Mouse (Mus musculus) fat pad, adult 2 months (tissue): ENCODE results near the gene Kdm1b.

Source experiments
- DNase-seq: peaks from one replicate; pipeline ENCODE4 v3.0.0-alpha.2; 2011; ENCODE audit warnings: low read depth, low spot score; ENCODE audit errors: extremely low read depth

Kdm1b gene

DNA sequence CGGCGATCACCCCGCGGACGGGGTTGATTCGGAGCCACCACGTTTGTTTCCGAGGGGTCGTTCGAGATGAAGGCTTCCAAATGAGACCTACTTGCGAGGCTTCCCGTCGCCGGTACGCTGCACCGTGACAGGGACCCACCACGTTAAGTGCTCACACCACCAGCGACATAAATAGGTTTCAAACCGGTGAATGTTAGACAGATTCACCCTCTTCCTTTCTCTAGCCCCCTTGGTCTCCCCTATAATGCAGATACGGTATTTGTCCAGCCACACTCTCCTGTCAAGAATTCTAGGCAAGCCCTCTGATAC is 63.2 kb downstream of the Kdm1b start:
- DNase-seq: no peak

DNA sequence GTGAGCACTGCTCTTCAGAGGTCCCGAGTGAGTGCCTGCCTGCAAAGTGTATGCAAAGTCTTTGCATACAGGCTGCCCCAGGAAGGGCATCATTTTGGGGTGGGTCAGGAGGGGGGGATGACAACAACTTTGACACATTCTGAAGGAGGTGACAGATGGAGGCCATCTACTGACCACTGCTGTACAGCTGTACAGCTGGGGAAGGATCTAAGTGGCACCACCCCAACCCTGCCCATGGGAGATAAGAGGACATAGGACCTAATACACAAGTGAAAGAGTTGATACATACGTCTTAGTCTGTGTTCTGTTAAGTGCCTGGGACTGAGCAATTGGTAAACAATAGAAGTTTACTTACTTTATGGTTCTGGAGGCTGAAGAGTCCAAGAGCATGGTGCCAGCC is 65.9 kb downstream of the Kdm1b start:
- DNase-seq: no peak

DNA sequence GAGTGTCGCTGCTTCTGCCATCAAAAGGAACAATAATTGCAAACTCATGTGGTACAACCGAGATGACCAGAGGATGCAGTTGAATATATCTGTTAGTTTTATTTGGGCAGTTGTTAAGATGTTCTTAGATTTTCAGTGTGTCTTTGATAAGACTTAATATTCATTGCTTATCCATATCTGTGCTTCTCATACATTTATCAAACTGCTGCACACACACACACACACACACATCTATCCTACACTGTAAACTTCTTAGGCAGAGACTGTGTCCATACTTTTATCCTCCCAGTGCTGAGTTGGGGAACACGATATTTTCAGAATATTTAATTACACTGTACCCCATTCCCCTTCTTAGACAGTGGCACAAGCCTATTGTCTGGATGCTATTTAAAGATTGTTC is 67.9 kb downstream of the Kdm1b start:
- DNase-seq: no peak

DNA sequence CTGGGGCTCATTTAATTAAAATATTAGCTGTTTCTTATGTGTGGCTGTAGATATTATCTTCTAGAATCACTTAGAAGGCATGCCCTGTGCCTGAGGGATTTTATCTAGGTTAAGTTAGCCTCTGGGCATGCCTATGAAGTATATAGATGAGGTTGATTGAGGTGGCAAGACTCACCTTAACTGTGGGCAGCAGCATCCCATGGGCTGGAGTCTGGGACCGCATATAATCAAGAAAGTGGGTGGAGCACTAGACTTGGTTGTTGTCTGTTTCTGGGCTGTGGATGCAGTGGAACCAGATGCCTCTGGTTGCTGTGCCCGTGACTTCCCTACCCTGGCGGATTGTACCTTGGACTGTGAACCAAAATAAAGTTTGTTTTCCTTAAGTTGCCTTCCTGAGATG is 68.8 kb downstream of the Kdm1b start:
- no peak for DNase-seq

DNA sequence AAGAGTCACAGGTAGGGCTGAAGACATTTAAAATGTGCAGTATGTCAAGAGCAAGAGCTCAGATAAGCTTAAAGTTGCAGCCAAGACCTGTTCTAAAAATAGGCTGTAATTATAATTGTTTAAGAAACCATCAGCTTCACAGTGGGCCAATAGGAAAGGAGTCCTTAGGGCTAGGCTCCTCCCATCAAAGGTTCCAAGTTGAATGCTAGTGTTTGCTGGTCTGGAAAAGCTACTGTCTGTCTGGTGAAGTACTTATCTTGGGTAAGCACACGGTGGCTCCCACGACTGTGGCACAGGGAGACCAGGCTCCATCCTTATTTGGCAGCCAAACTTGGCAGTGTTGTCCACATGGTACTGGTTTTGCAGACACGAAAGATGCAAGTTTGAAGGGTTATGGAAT is 69.6 kb downstream of the Kdm1b start:
- no peak for DNase-seq

DNA sequence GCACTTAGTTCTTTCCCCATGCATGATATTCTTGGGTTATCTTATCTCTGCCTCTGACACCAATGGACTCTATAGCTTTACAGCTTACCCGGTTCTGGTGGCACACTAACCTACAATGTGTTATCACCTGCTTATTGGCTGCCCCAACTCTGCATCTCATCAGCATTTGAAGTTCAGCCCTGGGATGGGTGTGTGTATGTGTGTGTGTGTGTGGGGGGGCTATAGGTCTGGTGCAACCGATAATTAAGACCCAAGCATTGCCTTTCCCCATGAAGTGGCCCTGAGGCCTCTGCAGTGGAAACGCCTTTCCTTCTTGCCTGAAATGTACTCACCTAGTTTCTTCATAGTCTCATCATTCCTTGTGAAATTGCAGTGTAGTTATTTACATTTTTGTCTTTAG is 72.7 kb downstream of the Kdm1b start:
- DNase-seq: no peak

DNA sequence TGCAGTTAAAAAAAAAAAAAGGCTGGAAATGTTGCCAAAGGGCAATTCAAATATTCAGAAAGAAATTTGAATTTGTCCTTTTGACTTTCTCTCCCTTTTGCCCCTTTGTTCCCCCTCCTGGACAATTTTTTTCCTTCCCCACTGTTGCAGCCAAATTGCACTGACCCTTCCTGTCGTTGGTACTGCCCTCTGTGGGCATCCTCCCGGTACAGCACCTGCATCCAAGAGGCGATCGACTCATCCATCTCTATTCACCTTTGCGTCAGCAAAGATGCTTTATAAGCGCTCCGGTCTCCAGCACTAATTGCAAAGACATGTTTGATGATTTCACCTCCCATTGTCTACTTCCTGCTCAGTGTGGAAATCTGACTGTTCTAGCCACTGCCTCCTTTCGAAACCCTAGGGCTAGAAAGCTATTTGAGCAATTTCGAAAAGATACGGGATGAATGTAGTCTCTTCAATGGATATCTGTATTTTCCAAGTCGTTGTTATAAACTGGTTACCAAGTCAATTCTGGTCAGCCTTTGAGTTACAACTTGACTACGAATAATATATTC is 78.1 kb downstream of the Kdm1b start:
- DNase-seq: no peak

DNA sequence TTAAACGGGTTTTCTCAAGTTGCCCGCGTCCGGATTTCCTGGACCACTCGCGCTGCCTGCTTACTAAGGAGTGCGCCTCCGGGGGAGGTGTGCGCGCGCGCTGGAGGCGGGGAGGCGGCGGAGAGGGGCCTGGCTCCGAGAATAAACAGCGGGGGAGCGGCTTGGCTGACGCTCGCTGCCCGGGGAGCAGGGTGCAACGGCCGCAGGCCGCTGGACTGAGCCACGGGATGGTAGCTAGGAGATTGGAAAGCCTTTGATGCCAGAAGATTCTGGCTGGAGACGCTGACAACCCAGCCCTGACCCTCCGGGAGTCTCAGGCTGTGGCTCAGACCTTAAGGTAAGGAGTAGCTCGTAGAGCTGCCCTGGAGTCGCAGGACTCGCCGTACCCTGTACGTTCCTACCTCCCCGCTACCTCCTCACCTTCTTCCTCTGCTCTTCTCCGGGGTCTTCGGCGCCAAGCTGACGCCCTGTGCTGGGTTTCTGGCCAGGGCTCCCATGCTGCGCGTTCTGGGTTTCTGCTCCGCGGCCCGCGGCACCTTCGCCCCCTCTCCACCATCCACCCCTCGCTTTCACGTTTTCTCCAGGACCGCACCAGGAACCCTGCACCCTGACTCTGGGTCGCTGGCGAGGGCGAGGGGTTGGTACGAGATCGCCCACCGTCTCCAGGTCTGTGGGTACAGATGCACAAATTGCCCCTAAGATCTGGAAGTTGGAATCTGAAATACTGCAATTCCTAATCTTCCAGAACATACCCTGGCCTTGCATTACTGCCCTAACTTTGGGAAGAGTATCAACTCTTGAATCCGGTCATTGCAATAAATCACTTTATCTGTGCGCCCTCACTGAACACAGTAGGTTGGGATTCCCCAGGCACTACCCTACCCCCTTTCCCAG is 79.5 kb downstream of the Kdm1b start, which contains the start of gene Rnf144b:
TSS of gene Rnf144b (plus strand) at position 120 of the 894 bp plus-strand sequence.
- no peak for DNase-seq

DNA sequence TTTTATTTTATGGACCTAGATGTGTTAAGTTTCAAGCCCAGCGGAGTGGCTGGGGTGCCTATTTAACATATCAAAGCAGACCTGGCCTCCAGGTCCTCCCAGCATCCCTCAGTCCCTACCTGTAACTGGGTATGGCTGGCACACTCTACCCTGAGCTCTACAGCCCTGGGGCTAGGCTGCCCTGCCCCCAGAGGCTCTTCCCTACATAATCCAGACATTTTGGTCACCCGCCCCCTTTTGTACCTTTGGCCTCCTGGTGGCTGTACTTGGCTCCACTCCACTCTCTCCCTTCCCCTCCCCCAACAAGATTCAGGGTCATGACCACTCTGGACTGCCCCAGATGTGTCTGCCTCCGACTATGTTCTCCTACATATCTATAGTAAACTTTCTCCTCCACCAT is 81.2 kb downstream of the Kdm1b start:
- DNase-seq: no peak

DNA sequence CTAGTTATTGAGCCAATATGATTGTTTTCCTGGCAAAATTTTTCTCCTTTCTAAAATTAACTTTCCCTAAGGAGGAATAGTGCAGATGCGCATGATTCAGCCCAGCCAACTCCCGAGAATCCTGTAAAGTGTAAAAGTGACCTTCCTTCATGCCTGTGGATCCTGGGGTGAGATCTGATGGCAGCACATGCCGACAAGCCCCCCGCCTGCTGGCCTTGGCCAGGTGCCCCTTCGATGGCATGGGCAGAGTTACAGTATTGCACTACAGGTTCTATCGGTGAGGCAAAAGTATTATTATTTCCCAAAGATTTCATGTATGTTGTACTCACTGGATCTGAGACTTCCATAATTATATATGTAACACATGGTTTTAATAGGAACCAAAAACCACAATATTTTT is 81.7 kb downstream of the Kdm1b start:
- no peak for DNase-seq

DNA sequence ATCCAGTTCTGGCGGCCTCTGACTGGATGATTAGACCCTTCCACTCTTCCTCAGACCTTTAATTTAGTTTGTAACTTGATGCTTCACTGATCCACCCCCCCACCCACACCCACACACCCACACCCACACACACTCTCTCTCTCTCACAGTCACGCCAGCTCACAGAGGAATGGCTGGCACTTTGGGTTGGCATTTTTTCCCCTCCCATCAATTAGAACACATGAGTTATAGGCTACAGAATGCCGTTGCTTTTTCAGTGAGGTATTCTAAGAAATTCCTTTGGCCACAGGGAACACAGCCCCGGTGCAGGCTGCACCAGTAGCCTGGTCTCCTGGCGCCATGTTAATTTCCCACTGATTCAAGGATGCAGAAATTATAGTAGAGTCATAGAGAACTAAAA is 82.3 kb downstream of the Kdm1b start:
- DNase-seq: no peak

DNA sequence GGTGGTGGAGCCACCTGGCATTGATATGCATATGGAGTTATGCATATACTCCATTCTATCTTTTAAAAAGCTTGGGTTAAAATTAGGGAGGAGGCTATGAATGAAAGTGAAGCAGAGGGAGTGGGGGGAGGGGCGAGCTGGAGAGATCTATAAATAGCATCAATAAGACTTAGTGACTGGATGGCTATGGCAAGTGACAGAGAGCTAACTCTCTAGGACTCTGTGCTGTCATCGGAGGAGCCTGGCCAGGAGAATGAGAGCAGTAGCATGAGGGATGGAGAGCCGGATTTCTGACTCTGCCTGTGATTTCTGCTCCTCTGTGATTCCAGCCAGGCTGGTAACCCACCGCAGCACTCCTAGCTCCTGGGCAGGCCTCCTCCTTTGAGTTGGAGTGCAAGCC is 85.8 kb downstream of the Kdm1b start:
- no peak for DNase-seq

DNA sequence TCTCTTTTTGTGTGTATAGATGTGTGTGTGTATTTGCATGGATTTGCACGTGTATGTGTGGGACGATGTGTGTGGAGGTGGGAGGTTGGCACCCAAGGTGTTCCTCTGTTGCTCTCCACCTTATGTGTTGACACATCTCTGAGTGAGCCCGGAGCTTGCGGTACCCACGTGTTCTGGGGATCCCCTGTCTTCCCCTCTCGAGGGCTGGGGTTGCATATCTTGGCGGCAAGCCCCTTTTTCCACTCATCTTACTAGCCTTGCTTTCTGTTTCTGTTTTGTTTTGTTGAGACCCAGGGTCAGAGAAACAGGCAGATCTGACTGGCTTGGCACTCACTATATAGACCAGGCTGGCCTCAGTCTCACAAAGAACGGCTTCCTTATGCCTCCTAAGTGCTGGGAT is 89.8 kb downstream of the Kdm1b start:
- DNase-seq: no peak

DNA sequence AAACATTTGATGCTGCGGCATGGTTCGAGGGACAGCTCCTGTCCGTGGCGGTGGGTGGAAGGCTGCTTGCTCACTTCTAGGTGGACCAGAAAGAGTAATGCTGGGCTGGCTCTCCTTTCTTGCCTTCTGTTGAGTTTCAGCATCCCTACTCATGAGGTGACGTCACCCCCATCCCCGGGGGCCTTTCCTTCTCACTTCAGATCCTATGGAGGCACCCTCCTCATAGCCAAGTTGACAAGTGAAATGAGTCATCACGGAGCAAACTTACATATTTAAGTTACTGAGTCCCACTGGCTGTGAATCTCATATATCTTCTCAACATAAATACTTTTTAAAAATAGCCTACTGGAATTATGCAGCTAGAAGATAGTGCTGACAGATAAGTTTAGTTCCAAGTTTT is 91.5 kb downstream of the Kdm1b start:
- no peak for DNase-seq
